Mouse (Mus musculus): ENCODE results near the gene Tgfbr3l.
A peak's percentile ranks its signal among the peaks of the same experiment; 100 is the strongest.

Tgfbr3l gene

DNA sequence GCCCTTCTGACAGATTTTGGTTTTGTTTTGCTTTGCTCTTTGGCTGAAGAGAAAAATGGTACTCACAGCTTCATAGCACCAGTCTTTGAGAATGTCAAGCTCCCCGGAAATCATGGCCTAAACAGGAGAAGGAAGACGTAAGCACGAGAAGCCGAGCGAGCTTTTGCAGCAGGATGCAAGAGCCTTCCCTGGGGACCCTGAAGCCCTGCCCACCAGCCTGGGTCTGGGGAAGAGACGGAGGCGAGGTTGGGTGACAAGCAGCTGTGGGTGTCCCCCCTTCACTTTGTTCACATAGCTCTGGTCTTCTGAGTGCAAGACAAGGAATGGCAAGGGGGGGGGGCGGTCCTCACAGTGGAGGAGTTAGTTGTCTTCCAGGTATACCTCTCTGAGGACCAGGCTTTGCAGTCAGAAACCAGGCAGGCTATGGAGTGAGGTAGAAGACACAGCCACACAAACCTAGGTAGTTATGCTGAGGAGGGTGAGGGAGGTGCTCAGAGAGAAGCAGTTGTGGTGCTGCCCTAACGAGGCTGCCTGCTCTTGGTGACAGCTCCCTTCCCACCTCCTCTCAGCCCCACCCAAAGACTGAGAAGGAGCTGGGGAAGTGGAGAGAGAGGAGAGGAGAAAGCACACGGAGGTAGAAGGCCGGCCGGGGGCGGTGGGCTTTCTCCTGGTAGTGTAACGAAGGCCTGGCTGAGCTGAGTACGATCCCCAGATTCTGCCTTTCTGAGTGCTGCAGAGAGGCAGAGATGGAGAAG is 17.3 kb downstream of the Tgfbr3l start:
- no peak for DNase-seq (ENCODE audit: low spot score)

DNA sequence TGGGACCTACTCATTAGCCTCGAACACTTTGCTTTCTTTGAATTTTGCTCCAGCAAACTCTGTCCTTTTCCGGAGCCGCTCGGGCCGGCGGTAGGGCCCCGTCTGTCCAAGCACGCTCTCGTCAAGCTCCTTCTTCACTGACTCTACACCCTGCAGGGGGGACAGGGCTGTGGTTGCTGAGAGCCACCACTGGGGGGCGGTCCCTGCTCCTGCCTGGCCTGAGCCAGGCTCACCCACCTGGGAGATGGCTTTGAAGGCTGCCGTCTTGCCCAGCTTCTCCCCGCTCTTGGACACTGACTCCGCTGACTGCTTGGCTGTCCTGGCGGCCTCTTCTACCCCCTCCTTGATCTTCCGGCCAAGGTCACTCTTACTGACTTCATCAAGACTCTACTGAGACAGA is 19.6 kb downstream of the Tgfbr3l start:
- DNase-seq (ENCODE audit: low spot score), result no peak

DNA sequence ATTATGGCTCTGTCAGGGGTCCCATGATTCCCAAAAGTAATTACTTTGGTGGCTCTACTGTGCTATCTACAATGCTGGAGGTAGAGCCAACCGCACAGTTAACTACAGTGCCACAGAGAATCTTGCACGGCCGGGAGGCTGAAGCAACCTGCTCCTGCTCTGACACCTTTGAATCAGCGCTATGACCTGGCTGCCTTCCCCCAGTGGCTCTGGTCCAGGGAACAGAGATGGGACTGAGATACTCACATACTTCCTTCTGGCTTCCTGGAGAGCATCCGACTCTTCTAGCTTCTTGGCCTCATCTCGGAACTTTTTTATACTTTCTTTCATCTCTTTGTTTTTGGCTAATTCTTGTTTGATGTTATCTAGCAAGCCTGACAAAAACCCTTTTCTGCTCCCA is 21.6 kb downstream of the Tgfbr3l start:
- no peak for DNase-seq (ENCODE audit: low spot score)

DNA sequence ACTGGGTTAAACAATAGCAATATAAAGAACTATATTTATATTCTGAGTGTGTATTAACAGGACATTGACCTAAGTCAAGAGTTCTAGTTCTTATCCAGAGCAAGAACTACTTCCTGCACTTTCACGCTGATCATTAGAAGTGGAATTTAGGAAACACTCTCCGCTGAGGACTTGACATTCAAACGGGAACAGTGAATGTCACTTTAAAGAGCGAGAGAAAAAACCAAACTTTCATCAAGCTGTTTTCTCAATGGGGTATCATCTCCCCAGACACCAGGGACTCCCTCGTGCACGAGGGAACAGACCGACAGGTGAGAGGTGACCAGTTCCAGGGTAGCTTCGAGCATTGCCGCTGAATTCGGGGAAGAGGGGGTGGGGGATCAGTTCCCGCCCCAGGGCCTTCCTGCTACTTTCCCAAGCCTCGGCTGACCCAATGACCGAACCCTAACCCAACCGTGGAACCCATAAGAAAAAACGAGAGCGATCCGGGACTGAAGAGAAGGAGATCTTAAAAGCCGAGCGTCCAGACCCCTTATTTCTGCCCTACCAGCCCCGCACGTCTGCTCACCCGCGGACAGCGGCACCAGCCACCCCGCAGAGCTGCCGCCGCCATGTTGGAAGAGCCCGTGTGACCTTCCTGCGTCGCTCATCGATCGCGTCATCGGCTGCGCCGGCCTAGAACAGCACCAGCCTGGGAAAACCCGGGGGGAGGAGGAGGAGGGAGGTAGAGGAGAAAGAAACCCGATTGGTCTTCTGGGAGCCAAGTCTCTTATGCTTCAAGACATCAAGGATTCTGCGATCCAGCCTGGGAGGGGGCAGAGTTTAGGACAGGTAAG is 27.5 kb downstream of the Tgfbr3l start, which contains the start of gene Timm44:
Gene Timm44 (minus strand): TSS at position 639 of the 836 bp plus-strand sequence.
- peak; percentile 81 for DNase-seq (ENCODE audit: low spot score)

DNA sequence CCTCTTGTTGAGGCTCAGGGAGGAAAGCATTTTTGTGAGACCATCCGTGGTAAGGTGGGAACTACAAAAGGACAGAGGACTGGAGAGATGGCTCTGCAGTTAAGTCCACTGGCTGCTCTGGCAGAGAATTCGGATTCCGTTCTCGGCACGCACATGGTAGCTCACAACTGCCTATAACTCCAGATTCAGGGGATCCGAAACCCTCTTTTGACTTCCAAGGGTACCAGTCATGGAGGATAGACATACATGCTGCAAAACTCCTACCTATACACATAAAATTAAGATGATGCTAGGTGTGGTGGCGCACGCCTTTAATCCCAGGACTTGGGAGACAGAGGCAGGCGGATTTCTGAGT is 28.1 kb downstream of the Tgfbr3l start:
- no peak for DNase-seq (ENCODE audit: low spot score)

DNA sequence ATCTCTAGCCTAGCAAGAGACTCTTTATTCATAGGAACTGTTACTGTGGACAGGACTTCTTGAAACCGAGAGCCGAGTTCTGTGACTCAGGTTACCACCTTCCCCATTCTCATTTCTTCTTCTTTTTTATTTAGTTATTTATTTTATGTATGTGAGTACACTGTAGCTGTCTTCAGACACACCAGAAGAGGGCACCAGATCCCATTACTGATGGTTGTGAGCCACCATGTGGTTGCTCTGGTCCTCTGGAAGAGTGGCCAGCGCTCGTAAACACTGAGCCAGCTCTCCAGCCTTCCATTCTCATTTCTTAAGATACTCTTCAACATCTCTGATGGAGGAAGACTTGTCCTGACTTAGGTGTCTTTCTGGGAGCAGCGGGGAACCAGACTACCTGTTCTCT is 44.7 kb downstream of the Tgfbr3l start:
- no peak for DNase-seq (ENCODE audit: low spot score)

DNA sequence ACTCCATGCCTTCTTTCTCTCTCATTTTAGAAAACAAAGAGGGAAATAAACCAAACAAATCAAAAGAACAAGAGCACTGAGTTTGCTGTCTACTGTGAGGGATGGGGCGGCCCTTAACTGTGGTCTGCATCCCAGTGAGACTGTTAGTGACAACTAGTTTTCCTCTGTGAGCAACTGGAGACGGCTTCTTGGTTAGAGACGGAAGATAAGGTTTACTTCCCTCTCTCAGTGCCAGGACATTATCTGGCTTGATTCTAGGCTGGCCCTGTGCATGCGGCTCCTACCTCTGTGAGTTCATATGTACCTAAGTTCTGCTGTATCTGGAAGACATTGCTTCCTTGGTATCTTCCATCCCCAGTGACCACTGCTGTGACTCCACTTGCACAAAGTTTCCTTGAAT is 49.8 kb downstream of the Tgfbr3l start:
- no peak for DNase-seq (ENCODE audit: low spot score)
